Mouse (Mus musculus): ENCODE measurements around the gene Wdr45. TPM values are rescaled to one million over a fixed set of nuclear protein-coding genes. Genes with fewer than 3 reads are reported as not detected.

Gene Wdr45
- 77.9 TPM for polyA plus RNA-seq (2017; shearing (Covaris generic))

GRCm38 (mm10) chrX:7714135-7714899, at the start of gene Wdr45:
TSS of gene Wdr45 (plus strand) at chrX:7714333.

GRCm38 (mm10) chrX:7670921-7671623, 43.1 kb upstream of the Wdr45 start, which contains the start of gene Plp2:
TSS of gene Plp2 (minus strand) at chrX:7671390.

GRCm38 (mm10) chrX:7680864-7681263, 33.3 kb upstream of the Wdr45 start, which contains the start of gene Magix:
TSS of gene Magix (minus strand) at chrX:7681251.

GRCm38 (mm10) chrX:7696954-7697381, 17.2 kb upstream of the Wdr45 start, which contains the start of gene Gpkow:
TSS of gene Gpkow (plus strand) at chrX:7697131.

GRCm38 (mm10) chrX:7721514-7722281, 7.6 kb downstream of the Wdr45 start, which contains the start of gene Gm45208:
TSS of gene Gm45208 (plus strand) at chrX:7722245.

DNA sequence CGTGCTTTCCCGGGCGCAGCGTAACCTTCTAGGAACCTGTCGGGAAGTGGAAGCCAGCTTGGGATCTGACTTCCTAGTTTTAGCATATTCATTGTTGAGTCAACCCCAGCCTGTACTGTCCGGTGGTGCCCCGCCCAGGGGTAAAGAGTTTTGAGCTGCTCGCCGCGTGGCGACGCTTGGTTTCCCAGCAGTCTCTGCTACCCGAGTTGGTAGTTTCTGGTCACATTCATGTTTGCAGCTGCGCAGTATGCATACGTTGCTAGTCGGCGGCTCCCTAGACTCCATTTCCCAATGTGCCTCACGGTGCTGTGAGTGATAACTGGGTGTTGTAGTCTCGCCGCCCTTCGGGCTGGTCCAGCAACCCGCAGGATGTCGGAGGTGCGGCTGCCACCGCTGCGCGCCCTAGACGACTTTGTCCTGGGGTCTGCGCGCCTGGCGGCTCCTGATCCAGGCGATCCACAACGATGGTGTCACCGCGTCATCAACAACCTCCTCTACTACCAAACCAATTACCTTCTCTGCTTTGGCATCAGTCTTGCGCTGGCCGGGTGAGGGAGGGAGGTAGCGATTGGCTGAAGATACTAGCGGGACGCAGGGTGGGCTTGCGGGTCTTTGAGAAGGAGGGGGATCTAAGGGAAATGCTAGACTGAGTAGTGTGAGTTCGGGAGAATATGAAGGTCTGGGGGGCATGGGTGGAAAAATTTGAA, 14.2 kb downstream of the Wdr45 start, which contains the start of gene Praf2:
Gene Praf2, plus strand, starts transcription at position 225 of the 707 bp plus-strand sequence.

GRCm38 (mm10) chrX:7750432-7751116, 36.4 kb downstream of the Wdr45 start, which contains the start of gene Ccdc120:
TSS of gene Ccdc120 (minus strand) at chrX:7750905.

DNA sequence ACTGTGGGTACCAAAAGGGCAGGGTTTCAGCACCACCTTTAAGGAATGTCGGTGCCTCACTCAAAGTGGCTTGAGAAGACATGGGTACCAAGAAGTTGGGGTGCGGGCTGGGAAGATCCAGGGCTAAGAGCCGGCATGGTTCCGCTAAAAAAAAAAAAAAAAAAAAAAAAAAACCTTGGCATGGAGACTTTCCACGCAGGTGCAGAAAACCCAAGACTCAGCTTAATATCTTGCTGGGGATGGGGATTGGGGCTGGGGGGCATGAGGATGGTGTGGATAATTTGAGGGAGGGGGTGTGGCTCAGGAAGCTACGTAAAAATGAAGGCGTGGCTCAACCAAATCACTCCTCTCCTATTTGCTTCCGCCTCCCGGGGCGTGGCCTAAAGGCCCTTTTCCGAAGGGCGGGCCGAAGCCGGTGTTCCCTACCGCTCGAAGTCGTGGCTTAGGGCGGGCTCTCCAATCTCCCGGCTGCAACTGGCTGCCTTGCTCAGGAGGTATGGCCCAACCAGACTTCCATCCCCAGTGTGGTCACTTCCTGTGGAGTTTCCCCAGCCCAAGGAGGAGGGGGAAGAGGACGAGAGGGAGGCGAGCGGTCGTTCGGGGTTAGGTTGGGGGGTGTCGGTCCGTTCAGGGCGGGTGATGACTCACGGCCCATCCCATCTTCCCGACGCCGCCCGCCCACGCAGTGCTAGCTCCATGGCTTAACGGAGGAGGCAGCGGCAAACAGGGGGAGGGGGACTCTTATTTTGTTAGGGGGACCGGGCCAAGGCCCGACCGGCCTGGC, 48.2 kb downstream of the Wdr45 start, which contains the start of gene Tfe3:
Gene Tfe3, plus strand, starts transcription at position 424 of the 784 bp plus-strand sequence.

Other genes starting within 250 kb of the Wdr45 start
- gene Foxp3, start 140.7 kb upstream of the Wdr45 start, polyA plus RNA-seq (2017; shearing (Covaris generic)): 130 TPM
- 22.6 TPM for gene Ppp1r3f, start 140.1 kb upstream of the Wdr45 start, polyA plus RNA-seq (2017; shearing (Covaris generic))
- 34.2 TPM for gene Ccdc22, start 108.8 kb upstream of the Wdr45 start, polyA plus RNA-seq (2017; shearing (Covaris generic))
- gene Cacna1f, start 107.2 kb upstream of the Wdr45 start, polyA plus RNA-seq (2017; shearing (Covaris generic)): 0.14 TPM
- gene Syp, start 75.9 kb upstream of the Wdr45 start, polyA plus RNA-seq (2017; shearing (Covaris generic)): 20.3 TPM
- gene Prickle3, start 57.1 kb upstream of the Wdr45 start, polyA plus RNA-seq (2017; shearing (Covaris generic)): 38.5 TPM
- 109 TPM for gene Plp2, start 42.9 kb upstream of the Wdr45 start, polyA plus RNA-seq (2017; shearing (Covaris generic))
- not detected for gene Magix, start 33.1 kb upstream of the Wdr45 start, polyA plus RNA-seq (2017; shearing (Covaris generic))
- 65.3 TPM for gene Gpkow, start 17.2 kb upstream of the Wdr45 start, polyA plus RNA-seq (2017; shearing (Covaris generic))
- 0.45 TPM for gene Gm45208, start 7.9 kb downstream of the Wdr45 start, polyA plus RNA-seq (2017; shearing (Covaris generic))
- gene Praf2, start 14.1 kb downstream of the Wdr45 start, polyA plus RNA-seq (2017; shearing (Covaris generic)): 26.2 TPM
- not detected for gene Ccdc120, start 36.6 kb downstream of the Wdr45 start, polyA plus RNA-seq (2017; shearing (Covaris generic))
- 31.1 TPM for gene Tfe3, start 48.2 kb downstream of the Wdr45 start, polyA plus RNA-seq (2017; shearing (Covaris generic))
- gene Gripap1, start 75.4 kb downstream of the Wdr45 start, polyA plus RNA-seq (2017; shearing (Covaris generic)): 117 TPM
- 0.73 TPM for gene Kcnd1, start 108.0 kb downstream of the Wdr45 start, polyA plus RNA-seq (2017; shearing (Covaris generic))
- gene Otud5, start 127.0 kb downstream of the Wdr45 start, polyA plus RNA-seq (2017; shearing (Covaris generic)): 221 TPM
- 50.5 TPM for gene Pim2, start 163.9 kb downstream of the Wdr45 start, polyA plus RNA-seq (2017; shearing (Covaris generic))
- 35.8 TPM for gene Slc35a2, start 169.7 kb downstream of the Wdr45 start, polyA plus RNA-seq (2017; shearing (Covaris generic))
- 136 TPM for gene Pqbp1, start 184.9 kb downstream of the Wdr45 start, polyA plus RNA-seq (2017; shearing (Covaris generic))
- gene Timm17b, start 185.0 kb downstream of the Wdr45 start, polyA plus RNA-seq (2017; shearing (Covaris generic)): 122 TPM
- gene Gm10491, start 193.5 kb downstream of the Wdr45 start, polyA plus RNA-seq (2017; shearing (Covaris generic)): not detected
- not detected for gene Gm10490, start 195.2 kb downstream of the Wdr45 start, polyA plus RNA-seq (2017; shearing (Covaris generic))
- gene Pcsk1n, start 205.5 kb downstream of the Wdr45 start, polyA plus RNA-seq (2017; shearing (Covaris generic)): not detected
- gene Eras, start 214.3 kb downstream of the Wdr45 start, polyA plus RNA-seq (2017; shearing (Covaris generic)): not detected
- 15.6 TPM for gene Hdac6, start 233.6 kb downstream of the Wdr45 start, polyA plus RNA-seq (2017; shearing (Covaris generic))